Mouse (Mus musculus) olfactory bulb, adult 2 months (tissue): Measurements from ENCODE around the gene Abcb9.

Experiments used
- CTCF ChIP-seq: fragments of 200-500 bp; IDR thresholded peaks from 2 replicates; pipeline ENCODE4 v1.5.1; 2012; ENCODE audit warnings: low read depth, mild to moderate bottlenecking, low read length, moderate library complexity; ENCODE audit not compliant: insufficient read depth
- POLR2A ChIP-seq: fragments of 200-500 bp; IDR thresholded peaks from 2 replicates; pipeline ENCODE4 v1.6.1; 2012; ENCODE audit warnings: mild to moderate bottlenecking, low read depth, low read length, moderate library complexity; ENCODE audit not compliant: insufficient read depth

GRCm38 (mm10) chr5:124046741-124047401, 48.7 kb downstream of the Abcb9 start:
- TF ChIP-seq CTCF (no peak), POLR2A (no peak)
